Comparison of ENCODE assay signal across 8 mouse cellular contexts in genomic region chr11:90038022-90038421, GRCm38 (mm10). TPM values are rescaled to one million over a fixed set of nuclear protein-coding genes. Genes with fewer than 3 reads are reported as not detected.
A peak's percentile ranks its signal among the peaks of the same experiment; 100 is the strongest.
DNase-seq lines count a peak whose midpoint lies in the region; ATAC-seq and TF ChIP-seq lines count a peak whose summit lies in the region.

No protein-coding gene starts in this region.

- no peak overlapping the region for H3K4me3 ChIP-seq in heart, embryonic 10.5 days
- H3K4me3 ChIP-seq in lung, adult 2 months (replicated peaks; ENCODE audit: extremely low read depth, low read depth, low read length) = no peak overlapping the region

- 23% methylated on average over 5 of the region's 5 CpGs for WGBS in heart, embryonic 10.5 days
- 11% methylated on average over 5 of the region's 5 CpGs for WGBS in lung, adult 2 months

- intact Hi-C loops in heart, postnatal 10 days (cut with DNase I) = loop anchor here (1.0 to 5.0 kb wide), 3 partner anchors 63 to 214 kb away; no protein-coding TSS in a partner anchor

- H3K27ac ChIP-seq in heart, embryonic 10.5 days = no peak overlapping the region

- TF ChIP-seq CTCF in lung, adult 2 months (IDR thresholded peaks at IDR 0.05; ENCODE audit: insufficient read depth, low read length) = peak; percentile 51

- ATAC-seq in megakaryocyte-erythroid progenitor cell, adult 5-6 weeks (replicated peaks; ENCODE audit: low FRiP score, low TSS enrichment, poor library complexity, severe bottlenecking) = no peak

- no peaks in the 10 kb centered on the region for H3K9me3 ChIP-seq in heart, embryonic 10.5 days

- peak; percentile 57 to 75 for DNase-seq in heart, postnatal 10 days
- DNase-seq in heart, embryonic 10.5 days (ENCODE audit: low spot score) = no peak
- DNase-seq in A20 (ENCODE audit: low read depth, low spot score) = peak; percentile 26
- peak; percentile 33 for DNase-seq in WW6 (ENCODE audit: low read depth, low spot score)
- DNase-seq in gastrocnemius, postnatal 4 days (ENCODE audit: low spot score in 2 of 2) = peak; percentile 33 to 46
- peak; percentile 46 for DNase-seq in lung, adult 2 months
- DNase-seq in ovary, adult 18-20 months (ENCODE audit: low spot score) = no peak

- peaks cover 19% of the 10 kb centered on the region; the same call in 1 of the 2 replicates for H3K36me3 ChIP-seq in heart, embryonic 10.5 days

- no peak for TF ChIP-seq POLR2A in lung, adult 2 months (IDR thresholded peaks at IDR 0.05; ENCODE audit: borderline replicate concordance, extremely low read depth, low read depth, low read length)

- peaks cover 7% of the 10 kb centered on the region; the same call in 1 of the 2 replicates for H3K4me1 ChIP-seq in heart, embryonic 10.5 days
- H3K4me1 ChIP-seq in lung, adult 2 months (ENCODE audit: control insufficient read depth, insufficient read depth, low read length) = no peaks in the 10 kb centered on the region; the same call in 1 of the 2 replicates

- H3K27me3 ChIP-seq in heart, embryonic 10.5 days (ENCODE audit: insufficient read depth, poor library complexity, severe bottlenecking) = no peaks in the 10 kb centered on the region

RNA-seq across cellular contexts. Expression of gene Tmem100, which starts 7.9 kb away (rescaled TPM):
- total RNA-seq in heart, postnatal 10 days (2021) = 10 to 100 TPM; 20.4 to 39.3 TPM
- 13.6 and 14.1 TPM in 2 replicates for polyA plus RNA-seq in heart, embryonic 10.5 days (2016; fragmentation: Nextera tagmentation; extraction: Ambion mirVana)
- total RNA-seq in gastrocnemius, postnatal 4 days (2021) = 10 to 100 TPM; 20.2 to 30.9 TPM
- polyA plus RNA-seq in lung, adult 2 months (2012; rRNA removed) = 169 and 219 TPM in 2 replicates
- total RNA-seq in megakaryocyte-erythroid progenitor cell, adult 5-6 weeks (2014; fragmentation: Nextera tagmentation) = not detected in 2 replicates
- total RNA-seq in megakaryocyte-erythroid progenitor cell, adult 5-6 weeks (2017) = not detected in 2 replicates

RNA-seq across cellular contexts. Expression of gene Pctp, which starts 35.3 kb away (rescaled TPM):
- total RNA-seq in heart, postnatal 10 days (2021) = 1 to 10 TPM; 4.5 to 5.6 TPM
- 26.2 and 28.5 TPM in 2 replicates for polyA plus RNA-seq in heart, embryonic 10.5 days (2016; fragmentation: Nextera tagmentation; extraction: Ambion mirVana)
- total RNA-seq in gastrocnemius, postnatal 4 days (2021) = 1 to 10 TPM; 2.6 to 3.1 TPM
- polyA plus RNA-seq in lung, adult 2 months (2012; rRNA removed) = 3.0 and 3.1 TPM in 2 replicates
- 6.8 and 14.9 TPM in 2 replicates for total RNA-seq in megakaryocyte-erythroid progenitor cell, adult 5-6 weeks (2014; fragmentation: Nextera tagmentation)
- total RNA-seq in megakaryocyte-erythroid progenitor cell, adult 5-6 weeks (2017) = 17.6 and 19.6 TPM in 2 replicates

Comparison
In these comparisons a context has a peak if more than half of its experiments do, and no peak if none do; other contexts are left out.
1. DNase-seq: peak in heart, postnatal 10 days (2 of 2), A20 (single experiment), WW6 (single experiment), gastrocnemius, postnatal 4 days (2 of 2) and lung, adult 2 months (single experiment); none in heart, embryonic 10.5 days (single experiment) and ovary, adult 18-20 months (single experiment).
2. RNA of gene Tmem100, which starts 7.9 kb away (total RNA-seq): 20.4 to 39.3 TPM in heart, postnatal 10 days and 20.2 to 30.9 TPM in gastrocnemius, postnatal 4 days; not detected in megakaryocyte-erythroid progenitor cell, adult 5-6 weeks; every median in the first group is over 10 times any median in the second.